Mouse (Mus musculus) neutrophil, adult 65 days (primary cell): ENCODE data around the gene Tsen2. TPM values are rescaled to one million over a fixed set of nuclear protein-coding genes. Genes with fewer than 3 reads are reported as not detected.

ENCODE experiments used
- total RNA-seq: library from RNA; stranded (reverse); gene quantifications from 2 replicates; pipeline ENCODE4 v1.2.4, GENCODE M21; 2023

Gene Tsen2
- total RNA-seq, result 1.8 and 2.2 TPM in 2 replicates

GRCm38 (mm10) chr6:115544442-115544970 is at the start of gene Tsen2:
TSS of gene Tsen2 (plus strand) at chr6:115544664.

GRCm38 (mm10) chr6:115592458-115592857 is 48.0 kb downstream of the Tsen2 start, which contains the start of gene Mkrn2os:
TSS of gene Mkrn2os (minus strand) at chr6:115592576.

DNA sequence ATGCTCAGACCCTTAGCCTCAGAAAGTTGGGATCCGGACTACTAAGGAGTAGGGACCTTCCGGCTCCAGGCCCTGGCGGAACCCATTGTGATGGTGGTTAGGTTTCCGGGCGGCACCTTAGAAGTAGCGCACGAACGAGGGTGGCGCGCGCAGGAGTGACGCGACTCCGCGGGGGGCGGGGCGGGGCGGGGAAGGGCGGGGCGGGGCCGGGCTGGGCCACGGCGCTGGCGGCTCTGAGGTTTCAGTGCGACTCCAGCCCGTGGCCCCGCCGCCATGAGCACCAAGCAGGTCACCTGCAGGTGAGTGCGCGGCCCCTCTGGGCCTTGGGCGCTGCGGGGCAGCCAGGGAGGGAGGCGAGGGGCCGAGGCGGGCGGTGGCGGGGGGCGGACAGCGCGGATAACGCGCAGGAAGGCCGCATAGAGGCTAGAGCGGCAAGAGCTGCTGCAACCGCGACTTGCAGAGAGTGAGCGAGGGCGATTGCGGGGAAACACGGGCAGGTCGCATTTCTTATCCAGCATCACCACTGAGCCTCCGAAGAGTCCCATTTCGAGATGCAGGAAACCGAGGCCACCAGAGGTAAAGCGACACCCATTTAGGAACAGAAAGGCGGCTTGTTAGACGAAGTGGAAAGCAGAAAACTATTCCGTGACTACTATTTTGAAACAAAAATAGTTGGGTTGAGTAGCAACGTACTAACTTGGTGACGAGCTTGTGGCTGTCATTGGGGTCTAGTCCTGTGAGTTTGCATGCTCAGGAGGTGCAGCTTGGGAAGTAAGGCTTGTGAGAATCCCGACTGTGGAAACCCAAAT is 57.5 kb downstream of the Tsen2 start, which contains the start of gene Mkrn2:
TSS of gene Mkrn2 (plus strand) at position 188 of the 809 bp plus-strand sequence.

Other genes with a start within 250 kb of the Tsen2 start
- 0.70 and 0.73 TPM in 2 replicates for gene Pparg, start 183.7 kb upstream of the Tsen2 start, total RNA-seq
- gene Mkrn2os, start 47.9 kb downstream of the Tsen2 start, total RNA-seq, result not detected in 2 replicates
- 17.4 and 19.0 TPM in 2 replicates for gene Mkrn2, start 57.2 kb downstream of the Tsen2 start, total RNA-seq
- gene Raf1, start 132.0 kb downstream of the Tsen2 start, total RNA-seq, result 377 and 583 TPM in 2 replicates
- 93.6 and 100 TPM in 2 replicates for gene Tmem40, start 217.7 kb downstream of the Tsen2 start, total RNA-seq
- gene Cand2, start 229.9 kb downstream of the Tsen2 start, total RNA-seq, result 0.27 and 0.60 TPM in 2 replicates